Mouse (Mus musculus): ENCODE data around the gene Cnot1. TPM values are rescaled to one million over a fixed set of nuclear protein-coding genes. Genes with fewer than 3 reads are reported as not detected.
A peak's percentile ranks its signal among the peaks of the same experiment; 100 is the strongest.
"Not testable (repeated sequence)": the region's sequence is repeated elsewhere in the genome, so short reads cannot be mapped to it uniquely, and the experiment has no call there.

The Cnot1 gene
- polyA plus RNA-seq, 1 experiment from 2014 or later, result 45.2 TPM

DNA sequence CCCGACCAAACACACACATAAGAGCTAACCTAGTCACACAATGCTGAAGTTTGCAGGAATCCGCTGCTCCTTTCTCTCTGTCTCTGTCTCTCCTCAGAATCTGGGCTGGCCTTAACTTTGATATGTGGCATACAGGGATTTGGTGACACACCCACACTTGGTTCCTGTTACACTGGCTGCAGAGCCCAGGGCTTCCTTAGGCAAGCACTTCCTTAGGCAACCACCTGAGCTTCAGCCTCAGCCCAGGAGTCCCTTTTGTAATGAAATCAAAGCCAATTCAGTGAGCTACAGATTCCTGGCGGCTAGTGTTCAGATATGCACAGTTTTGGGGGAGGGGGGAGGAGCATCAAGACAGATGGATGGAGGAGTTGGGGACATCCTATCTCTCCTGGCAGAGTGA, 10.3 kb upstream of the Cnot1 start:
- DNase-seq (ENCODE audit: low spot score), result no peak

DNA sequence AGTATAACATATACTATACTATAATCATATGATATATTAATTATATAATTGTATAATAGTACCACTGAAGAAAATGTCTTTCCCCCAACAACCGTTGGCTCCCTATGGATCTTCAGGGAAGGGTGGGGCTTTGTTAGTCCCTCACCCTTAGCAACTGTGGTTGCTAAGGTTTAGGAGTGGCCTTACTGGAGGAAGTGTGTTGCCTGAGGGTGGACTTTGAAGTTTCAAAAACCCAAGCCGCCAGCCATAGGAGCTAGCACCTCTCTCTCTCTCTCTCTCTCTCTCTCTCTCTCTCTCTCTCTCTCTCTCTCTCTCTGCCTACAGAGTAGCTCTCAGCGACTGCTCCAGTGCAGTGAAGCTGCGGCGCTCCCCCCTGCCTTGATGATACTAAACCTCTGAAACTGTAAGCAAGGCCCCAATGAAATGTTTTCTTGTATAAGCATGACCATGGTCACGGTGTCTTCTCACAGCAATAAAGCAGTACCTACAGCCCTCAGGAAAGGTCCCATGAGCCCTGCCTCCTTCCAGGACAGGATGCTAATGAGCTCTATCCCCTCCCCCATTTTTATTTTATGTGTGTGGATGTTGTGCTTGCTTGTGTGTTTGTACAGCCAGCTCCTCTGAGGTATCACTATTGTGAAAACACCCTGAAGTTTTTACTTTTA, 8.9 kb upstream of the Cnot1 start:
- no peak for DNase-seq (ENCODE audit: low spot score)

DNA sequence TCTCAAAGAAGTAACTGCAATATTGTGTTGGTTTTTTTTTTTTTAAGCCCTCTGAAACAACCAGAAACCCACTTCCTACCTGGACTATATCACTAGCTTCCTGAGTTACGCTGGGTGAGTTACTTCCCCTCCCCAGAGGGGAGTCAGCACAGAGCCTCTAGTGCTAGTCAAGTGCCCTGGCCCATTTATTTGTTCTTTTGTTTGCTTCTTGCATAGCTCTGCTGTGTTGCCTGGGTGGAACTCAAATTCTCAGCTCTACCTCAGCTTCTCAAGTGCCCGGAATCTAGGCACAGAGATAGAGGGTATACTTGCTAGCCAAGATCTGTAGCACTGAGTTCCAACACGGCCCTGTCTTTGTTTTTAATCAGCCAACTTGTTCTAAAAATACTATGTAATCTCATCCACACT, 2.9 kb upstream of the Cnot1 start:
- DNase-seq (ENCODE audit: low spot score), result peak; percentile 64

DNA sequence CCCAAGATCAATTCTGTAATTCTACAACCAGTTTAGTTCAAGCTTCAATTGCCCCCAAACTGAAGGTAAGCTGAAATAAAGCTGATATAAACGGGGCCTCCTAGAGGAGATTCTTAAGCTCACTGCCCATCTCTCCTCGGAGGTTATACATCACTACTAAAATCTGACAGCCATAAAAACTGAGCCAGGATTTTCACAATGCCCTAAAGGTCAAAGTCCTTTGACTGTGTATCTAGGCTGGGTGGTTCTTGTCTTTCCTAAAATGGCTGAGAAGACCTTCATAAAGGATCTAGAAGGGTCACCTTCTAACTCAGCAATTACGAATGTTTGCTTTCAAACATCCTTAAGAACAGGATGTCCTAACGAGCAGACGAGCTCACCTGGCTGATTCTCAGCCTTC, 1.9 kb upstream of the Cnot1 start:
- DNase-seq (ENCODE audit: low spot score), result no peak

DNA sequence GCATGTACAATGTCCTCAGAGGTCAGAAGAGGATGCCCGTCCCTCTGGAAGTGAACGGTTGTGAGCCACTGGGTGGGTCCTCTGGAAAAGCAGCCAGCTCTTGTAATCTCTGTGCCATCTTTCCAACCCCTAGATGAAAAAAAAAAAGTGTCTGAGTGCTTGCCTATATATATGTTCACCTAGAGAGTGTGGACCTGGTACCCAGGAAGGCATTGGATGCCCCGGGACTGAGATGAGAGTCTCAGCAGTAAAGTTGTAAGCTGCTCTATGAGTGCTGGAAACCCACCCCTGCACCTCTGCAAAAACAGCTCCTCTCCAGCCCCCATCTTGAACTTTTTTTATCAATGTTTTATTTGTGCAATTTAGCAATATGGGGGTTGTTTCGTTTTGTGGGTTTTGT, 1.4 kb upstream of the Cnot1 start:
- DNase-seq (ENCODE audit: low spot score), result no peak

DNA sequence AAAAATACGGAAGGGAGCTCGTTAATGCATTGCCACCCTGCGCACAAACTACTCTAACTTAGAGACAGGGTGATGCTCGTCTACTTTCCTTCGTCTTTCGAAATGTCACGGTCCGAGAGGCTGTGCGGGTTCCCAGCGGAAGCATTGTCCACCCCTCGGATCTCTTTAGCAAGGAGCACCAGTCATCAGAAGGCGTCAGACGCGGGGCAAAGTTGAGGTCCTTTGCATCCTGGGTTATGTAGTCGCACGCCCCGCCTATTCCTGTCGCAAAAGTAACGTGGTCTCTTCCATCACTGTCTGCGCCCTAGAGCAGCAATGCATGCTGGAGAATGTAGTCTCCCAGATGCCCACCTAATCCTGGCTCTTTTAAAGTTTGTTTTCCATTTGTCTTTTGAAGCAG, 597 bp upstream of the Cnot1 start:
- peak; percentile 96 for DNase-seq (ENCODE audit: low spot score)

DNA sequence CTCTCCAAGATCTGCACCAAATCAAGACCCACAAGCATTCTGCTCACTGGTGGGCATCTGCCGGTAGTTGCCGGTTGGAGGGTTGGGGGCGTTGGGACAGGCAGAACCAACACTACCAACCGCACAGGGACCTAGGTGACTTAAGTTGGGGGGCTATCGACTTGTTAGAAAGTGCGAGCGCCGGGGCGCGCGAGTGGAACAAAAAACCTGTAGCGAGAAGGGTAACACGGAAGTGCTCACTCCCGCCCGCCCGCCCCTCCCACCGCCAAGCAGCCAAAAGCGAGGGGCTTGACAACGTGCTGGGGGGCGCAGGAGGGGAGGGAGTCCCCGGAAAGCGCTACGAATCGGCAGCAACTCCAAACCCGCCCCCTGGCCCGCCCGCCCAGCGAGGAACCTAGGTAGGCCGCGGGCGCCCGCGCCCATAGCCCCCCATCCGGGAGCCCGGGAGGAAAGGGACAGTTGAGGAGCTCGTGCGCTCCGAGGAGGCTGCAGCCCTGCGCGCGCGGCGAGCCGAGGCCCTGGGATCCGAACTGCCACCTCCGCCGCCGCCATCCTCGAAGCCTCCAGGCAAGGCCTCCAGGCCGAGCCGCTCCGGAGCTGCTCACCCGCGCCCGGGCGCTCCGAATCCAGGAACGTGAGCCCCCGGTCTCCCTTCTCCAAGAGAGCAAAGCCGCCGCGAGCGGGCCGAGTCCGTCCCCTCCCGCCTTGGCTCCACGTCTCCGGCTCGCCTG, 638 bp downstream of the Cnot1 start:
- DNase-seq (ENCODE audit: low spot score), result peak; percentile 85

DNA sequence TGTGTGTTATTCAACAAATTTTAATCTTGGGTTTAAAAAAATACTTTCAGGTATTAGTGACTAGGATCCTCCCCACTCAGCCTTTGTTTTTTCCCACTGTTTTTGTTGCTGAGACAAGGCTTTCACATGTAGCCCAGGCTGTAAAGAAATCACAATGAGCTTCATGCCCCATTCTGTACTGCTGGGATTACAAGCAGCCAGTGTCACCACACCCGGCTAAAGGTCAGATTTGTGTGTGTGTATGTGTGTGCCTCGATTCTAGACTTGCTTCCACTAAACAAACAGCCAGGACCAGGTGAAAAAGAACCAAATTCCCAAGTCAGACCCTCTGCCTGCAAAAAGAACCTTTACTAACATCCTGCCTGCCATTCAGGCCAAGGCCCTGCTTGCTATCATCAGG, 1.8 kb downstream of the Cnot1 start:
- no peak for DNase-seq (ENCODE audit: low spot score)

DNA sequence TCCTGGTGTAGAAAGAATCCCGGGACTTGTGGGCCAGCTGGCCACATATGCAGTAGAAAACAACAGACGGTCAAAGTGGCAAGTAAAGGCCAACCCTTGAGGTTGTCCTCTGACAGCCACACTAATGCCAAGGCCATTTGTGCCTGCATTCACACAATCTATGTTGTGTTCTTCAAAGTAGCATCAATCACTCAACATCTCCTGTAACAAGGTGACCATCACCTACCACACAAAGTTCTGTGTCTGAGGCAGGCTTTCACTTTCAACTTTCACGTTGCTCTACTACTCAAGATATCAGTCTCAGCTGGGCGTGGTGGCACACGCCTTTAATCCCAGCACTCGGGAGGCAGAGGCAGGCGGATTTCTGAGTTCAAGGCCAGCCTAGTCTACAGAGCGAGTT, 5.0 kb downstream of the Cnot1 start:
- no peak for DNase-seq (ENCODE audit: low spot score)

DNA sequence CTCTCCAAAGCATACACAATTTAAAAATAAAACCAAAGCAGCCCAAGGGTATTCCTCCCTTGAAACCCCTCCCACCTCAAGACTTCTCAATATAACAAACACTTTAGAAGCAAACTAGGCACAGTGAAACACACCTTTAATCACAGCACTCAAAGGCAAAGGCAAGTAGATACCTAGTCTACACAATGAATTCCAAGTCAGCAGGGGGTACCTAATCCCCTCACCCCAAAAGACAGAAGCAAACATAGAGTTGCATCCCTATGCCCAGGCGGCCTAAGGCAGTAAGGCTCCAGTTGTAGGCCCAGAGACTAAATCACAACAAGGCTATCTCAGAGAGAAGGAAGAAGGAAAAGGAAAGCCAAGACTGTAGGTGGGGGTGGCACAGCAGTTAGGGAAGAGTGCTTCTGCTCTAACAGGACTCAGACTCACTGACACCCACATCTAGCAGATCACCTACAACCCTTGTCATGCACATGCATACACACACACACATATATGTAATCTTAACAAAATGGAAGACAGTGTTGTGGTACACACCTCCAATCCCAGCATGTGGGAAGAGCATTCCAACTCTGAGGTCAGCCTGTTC, 5.7 kb downstream of the Cnot1 start:
- no peak for DNase-seq (ENCODE audit: low spot score)

DNA sequence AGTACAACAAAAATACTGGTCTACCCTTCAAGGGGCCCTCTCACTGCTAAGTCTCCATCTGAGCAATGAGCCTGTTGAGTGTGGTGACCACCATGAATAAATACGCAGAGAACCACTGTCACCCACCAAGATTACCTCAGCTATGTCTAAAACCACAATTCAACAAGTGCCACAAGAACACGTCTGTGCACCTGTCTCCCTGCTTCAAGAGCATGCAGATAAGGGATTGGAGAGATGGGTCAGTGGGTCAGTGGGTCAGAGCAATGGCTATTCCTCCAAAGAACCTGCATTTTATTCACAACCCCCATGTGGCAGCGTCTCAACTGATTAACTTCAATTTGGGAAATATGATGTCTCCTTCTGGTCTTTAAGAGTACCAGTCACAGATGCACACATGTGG, 6.9 kb downstream of the Cnot1 start:
- DNase-seq (ENCODE audit: low spot score), result no peak

DNA sequence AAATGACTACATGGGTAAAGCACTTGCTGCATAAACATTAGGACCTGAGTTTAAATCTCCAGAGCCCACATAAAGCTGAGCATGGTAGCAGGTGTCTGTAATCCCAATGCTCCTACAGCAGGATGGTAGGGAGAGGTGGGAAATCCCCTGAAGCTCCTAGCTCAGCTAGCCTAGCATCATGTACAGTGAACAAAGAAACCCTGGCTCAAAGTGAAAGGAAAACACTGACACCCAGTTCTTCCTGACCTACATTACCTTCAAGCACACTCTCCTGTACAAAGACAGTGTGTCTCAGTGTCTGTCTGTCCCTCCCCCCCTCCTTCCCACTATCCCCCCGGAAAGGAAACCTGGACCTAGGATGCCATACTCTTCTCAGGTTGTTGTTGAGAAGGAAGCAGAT, 7.4 kb downstream of the Cnot1 start:
- DNase-seq (ENCODE audit: low spot score), result peak; percentile 13

DNA sequence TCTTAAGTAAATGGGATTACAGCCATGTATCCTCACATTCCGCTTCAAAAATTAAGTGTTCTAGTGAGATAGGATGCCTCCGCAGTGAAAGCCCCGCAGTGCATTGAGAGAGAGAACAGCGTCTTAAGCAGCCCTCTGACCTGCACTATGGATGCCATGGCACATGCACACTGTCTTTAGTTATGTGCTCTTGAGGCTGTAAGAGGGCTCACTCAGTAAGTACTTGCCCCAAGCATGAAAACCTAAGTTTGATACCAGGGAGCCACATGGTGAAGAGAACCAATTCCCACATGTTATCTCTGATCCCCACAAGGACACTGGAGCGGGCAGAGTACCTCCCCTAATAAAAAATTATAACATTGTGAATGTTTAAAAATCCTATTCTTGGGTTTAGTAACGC, 8.1 kb downstream of the Cnot1 start:
- DNase-seq (ENCODE audit: low spot score), result no peak

DNA sequence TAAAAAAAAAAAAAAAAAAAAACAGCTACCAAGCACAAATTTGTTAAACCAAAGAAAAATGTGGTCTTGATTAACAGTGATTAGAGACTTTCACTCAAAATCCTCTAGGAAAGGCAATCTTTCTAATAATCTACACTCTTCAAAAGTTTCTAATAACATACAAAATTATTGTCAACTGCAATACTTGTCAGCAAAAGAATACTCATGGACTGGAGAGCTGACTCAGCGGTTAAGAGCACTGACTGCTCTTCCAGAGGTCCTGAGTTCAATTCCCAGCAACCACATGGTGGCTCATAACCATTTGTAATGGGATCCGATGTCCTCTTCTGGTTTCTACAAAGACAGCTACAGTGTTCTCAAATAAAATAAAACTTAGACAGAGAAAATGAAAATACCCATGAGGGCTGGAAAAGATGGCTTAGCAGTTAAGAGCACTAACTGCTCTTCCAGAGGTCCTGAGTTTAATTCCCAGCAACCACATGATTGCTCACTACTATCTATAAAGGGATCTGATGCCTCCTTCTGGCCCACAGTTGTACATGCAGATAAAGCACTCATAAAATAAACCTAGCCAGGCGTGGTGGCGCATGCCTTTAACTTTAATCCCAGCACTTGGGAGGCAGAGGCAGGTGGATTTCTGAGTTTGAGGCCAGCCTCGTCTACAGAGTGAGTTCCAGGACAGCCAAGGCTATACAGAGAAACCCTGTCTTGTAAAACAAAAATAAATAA, 11.8 kb downstream of the Cnot1 start:
- not testable (repeated sequence) for DNase-seq (ENCODE audit: low spot score)

DNA sequence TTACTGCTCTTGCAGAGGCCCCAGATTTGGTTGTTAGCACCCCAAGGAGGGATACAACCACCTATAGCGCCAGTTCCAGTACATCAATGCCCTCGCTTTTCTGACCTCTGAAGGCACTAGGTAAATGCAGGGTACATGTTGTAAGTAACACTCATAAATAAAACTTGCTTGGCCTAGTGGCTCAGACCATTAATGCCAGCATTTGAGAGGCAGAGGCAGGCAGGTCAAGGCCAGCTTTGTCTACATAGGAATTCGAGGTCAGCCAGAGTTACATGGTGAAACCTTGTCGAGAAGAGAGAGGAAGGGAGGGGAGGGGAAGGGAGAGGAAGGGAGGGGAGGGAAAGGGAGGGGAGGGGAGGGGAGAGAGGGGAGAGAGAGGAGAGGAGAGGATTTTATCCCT, 21.7 kb downstream of the Cnot1 start:
- DNase-seq (ENCODE audit: low spot score), result no peak

DNA sequence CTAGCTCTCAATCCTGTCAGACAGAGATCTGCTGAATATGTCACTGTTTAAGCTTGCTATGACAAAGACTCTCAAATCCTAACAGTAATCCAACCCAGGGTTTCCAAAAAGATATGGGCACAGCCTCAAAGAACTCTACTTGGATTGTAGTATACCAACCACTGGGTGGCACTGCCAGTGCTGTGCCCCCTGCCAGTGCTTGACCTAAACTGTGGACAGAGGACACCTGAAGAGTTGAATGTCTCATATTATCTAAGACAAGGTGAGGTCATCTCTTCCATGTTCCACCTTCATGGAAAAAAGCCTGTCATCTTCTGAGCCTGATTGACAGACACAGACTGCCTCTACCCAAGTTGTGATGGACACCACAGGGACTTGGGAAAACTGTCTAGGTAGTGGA, 24.6 kb downstream of the Cnot1 start:
- DNase-seq (ENCODE audit: low spot score), result no peak

DNA sequence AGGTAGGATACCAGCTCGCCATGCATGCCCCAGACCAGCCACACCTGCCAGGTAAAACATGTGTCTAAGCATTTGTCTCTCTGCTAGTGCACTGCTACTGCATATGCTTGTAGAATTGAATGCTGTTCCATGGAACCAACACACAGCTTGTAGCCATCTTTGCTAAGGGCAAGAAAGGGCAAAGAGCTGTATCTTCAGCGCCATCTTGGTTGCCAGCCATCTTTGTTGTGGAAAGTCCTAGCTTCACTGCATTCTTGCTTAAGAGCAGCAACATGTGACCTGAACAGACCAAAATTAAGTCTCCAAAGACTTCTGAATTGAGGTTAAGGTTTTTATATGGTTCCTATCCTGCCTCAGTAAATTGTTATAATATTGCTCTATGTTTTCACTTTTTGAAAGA, 25.5 kb downstream of the Cnot1 start:
- no peak for DNase-seq (ENCODE audit: low spot score)

DNA sequence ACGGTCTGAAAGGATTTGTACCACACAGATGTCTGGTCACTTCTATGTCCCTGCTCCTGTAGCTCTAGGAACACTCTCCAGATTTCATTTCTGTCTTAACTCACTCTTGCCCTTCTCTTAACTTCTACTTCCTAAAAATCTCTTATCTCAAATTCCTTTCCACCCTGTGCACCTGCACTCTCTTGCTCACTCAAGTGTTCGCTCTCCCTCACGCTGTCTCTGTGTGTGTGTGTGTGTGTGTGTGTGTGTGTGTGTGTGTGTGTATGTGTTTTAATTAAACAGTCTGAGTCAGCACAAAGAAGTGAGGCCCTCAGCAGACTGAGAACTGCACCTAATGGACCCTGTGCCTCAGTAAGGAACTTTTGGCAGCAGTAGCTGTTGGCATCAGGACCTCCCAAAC, 26.2 kb downstream of the Cnot1 start:
- DNase-seq (ENCODE audit: low spot score), result no peak

DNA sequence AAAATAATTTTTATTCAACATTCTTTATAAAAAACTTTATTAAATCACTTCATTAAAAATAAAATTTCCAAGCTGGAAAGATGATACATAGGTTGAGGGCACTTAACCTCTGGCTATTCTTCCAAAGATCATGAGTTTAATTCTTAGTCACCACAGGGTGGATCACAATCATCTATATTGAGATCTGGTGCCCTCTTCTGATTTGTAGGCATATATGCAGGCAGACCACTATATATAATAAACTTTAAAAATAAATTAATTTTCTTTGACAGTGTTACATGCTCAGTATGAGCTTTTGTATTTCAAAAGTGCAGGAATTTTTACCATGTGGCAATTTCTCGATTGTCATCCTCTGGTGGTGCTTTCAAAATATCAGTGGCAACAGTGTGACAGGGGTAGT, 43.1 kb downstream of the Cnot1 start:
- no peak for DNase-seq (ENCODE audit: low spot score)

DNA sequence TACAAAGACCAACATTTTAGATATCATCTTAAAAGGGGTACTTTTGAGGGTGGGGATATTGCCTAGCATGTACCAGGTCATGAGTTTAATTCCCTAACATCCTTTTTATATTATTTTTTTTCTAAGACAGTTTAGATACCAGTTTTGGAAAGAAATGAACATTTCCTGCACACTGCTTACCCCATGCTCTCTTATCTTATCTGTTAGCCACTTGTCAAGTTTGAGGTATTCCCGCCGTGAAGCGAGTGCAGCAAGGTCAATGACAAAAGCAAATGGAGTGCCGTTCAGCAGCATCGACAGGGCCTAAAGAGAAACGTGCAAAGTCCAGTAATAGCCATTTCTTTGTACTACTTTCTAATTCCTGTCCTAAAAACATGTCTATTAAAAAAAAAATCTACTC, 46.9 kb downstream of the Cnot1 start:
- no peak for DNase-seq (ENCODE audit: low spot score)

DNA sequence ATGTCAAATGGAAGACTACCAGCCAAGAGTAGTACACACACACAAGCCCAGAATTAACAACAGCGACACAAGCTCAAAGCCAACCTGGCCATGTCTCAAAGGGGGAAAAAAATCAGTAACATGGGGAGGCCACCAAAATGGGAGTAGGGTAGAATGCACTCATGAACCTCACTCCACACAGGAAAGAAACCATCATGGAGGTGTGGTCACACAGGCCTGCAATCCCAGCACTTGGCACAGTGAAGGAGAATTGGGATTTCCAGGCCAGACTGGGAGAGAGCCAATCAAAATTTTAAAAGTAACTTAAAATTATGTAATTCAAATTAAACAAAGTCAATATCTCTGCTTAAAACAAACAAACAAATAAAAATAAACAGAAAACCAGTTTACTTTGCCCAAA, 55.3 kb downstream of the Cnot1 start:
- no peak for DNase-seq (ENCODE audit: low spot score)

DNA sequence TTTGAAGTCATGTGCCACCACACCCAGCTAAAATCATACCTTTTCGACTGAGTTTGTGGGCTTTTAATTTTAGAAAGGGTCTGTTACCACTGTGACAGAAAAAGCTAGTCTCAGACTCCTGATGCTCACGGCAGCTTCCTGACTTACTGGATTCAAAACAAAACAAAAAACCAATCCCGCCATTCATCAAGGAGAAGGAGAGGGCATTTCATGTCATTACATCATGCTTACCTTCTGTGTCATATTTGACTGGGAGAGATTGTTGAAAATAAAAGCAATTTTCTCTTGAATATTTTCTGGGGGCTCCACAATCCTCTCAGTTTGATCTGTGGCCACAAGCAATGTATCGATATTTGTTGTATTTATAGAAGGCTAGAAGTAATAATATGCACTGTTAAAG, 59.2 kb downstream of the Cnot1 start:
- no peak for DNase-seq (ENCODE audit: low spot score)

Measured in thymus, postnatal 0 days (tissue).